Mouse (Mus musculus) bone marrow, adult 2 months (tissue): ENCODE data around the gene Mrpl32. TPM values are rescaled to one million over a fixed set of nuclear protein-coding genes. Genes with fewer than 3 reads are reported as not detected.

Experiments
- H3K27ac ChIP-seq: fragments of 200-500 bp; 2 replicates; pipeline ENCODE4 v1.5.1; 2012; ENCODE audit warnings: low read depth, mild to moderate bottlenecking, control low read depth, inconsistent platforms, low read length; ENCODE audit not compliant: control insufficient read depth, poor library complexity, insufficient read depth
- H3K4me1 ChIP-seq: fragments of 200-500 bp; 2 replicates; pipeline ENCODE4 v1.6.1; 2011; ENCODE audit warnings: low read length; ENCODE audit not compliant: control insufficient read depth, insufficient read depth
- H3K4me3 ChIP-seq: fragments of 200-500 bp; replicated peaks from 2 replicates; pipeline ENCODE3; 2011; ENCODE audit warnings: mild to moderate bottlenecking, low read depth, low read length, control low read depth; ENCODE audit not compliant: control insufficient read depth
- CTCF ChIP-seq: fragments of 200-500 bp; IDR thresholded peaks from 2 replicates; pipeline ENCODE4 v1.5.1; 2011; ENCODE audit warnings: low read length, control low read depth; ENCODE audit not compliant: control insufficient read depth, insufficient read depth
- POLR2A ChIP-seq: fragments of 200-500 bp; IDR thresholded peaks from 2 replicates; pipeline ENCODE4 v1.6.1; 2011; ENCODE audit warnings: low read depth, mild to moderate bottlenecking, control low read depth, low read length, borderline replicate concordance; ENCODE audit not compliant: control insufficient read depth
- WGBS: fragments of 180-500 bp; shearing (Covaris S2); methylation state at CpG from one replicate; pipeline ENCODE4 v1.1.7; 2018; 5-methylcytosine and 5-hydroxymethylcytosine counted together
- polyA plus RNA-seq: library from polyadenylated mRNA; stranded (reverse); fragments of >200 nt; gene quantifications from 2 replicates; pipeline ENCODE4 v1.2.4, GENCODE M21; 2011; ENCODE audit warnings: low replicate concordance; ENCODE audit not compliant: missing spikeins, insufficient read depth, insufficient read length

Mrpl32 gene
- polyA plus RNA-seq, 1 experiment = 39.2 TPM

- TF ChIP-seq CTCF (no peak), POLR2A (no peak)
- WGBS = 90% methylated on average over 2 of the region's 2 CpGs
Measured at GRCm38 (mm10) chr13:14602744-14603143, 10.2 kb downstream of the Mrpl32 start.

GRCm38 (mm10) chr13:14580392-14580791 lies 32.6 kb downstream of the Mrpl32 start:
- H3K4me1 ChIP-seq = no peaks in the 10 kb centered on the region
- TF ChIP-seq POLR2A (no peak), CTCF (no peak)
- H3K4me3 ChIP-seq = no peak overlapping the region
- WGBS = 69% methylated on average over 3 of the region's 3 CpGs
- no peak overlapping the region for H3K27ac ChIP-seq

More at GRCm38 (mm10) chr13:14602744-14603143, 10.2 kb downstream of the Mrpl32 start:
- H3K4me1 ChIP-seq = no peaks in the 10 kb centered on the region
- no peak overlapping the region for H3K27ac ChIP-seq
- H3K4me3 ChIP-seq = no peak overlapping the region

- H3K4me3 ChIP-seq = no peak overlapping the region
- no peak overlapping the region for H3K27ac ChIP-seq
- TF ChIP-seq POLR2A (no peak), CTCF (no peak)
- H3K4me1 ChIP-seq = no peaks in the 10 kb centered on the region
Measured at GRCm38 (mm10) chr13:14574128-14574527, 38.8 kb downstream of the Mrpl32 start.

- Histone ChIP-seq H3K4me1 (no peaks in the 10 kb centered on the region), H3K4me3 (no peak overlapping the region), H3K27ac (no peak overlapping the region)
- TF ChIP-seq POLR2A (no peak), CTCF (no peak)
- WGBS = 82% methylated on average over 1 of the region's 1 CpGs
Measured at GRCm38 (mm10) chr13:14561336-14561735, 51.6 kb downstream of the Mrpl32 start.

Other genes starting within 250 kb of the Mrpl32 start
- gene Hecw1, start 89.9 kb downstream of the Mrpl32 start, polyA plus RNA-seq = not detected in 2 replicates
- gene Psma2, start 75 bp upstream of the Mrpl32 start, polyA plus RNA-seq = 28.8 and 42.1 TPM in 2 replicates
- 1.1 and 6.7 TPM in 2 replicates for gene AW209491, start 17.0 kb upstream of the Mrpl32 start, polyA plus RNA-seq